Mouse (Mus musculus) lung, postnatal 0 days (tissue): ENCODE results near the gene Lpp. TPM values are rescaled to one million over a fixed set of nuclear protein-coding genes. Genes with fewer than 3 reads are reported as not detected.

Source experiments
- ATAC-seq: fragments of 200-750 bp; cut with Nextera tagmentation; 2 replicates; pipeline ENCODE4 v1.8.0; 2017; ENCODE audit warnings: moderate library complexity
- DNase-seq: peaks from one replicate; pipeline ENCODE4 v3.0.0-alpha.2; 2016; ENCODE audit warnings: low spot score
- H3K27ac ChIP-seq: fragments of 300-500 bp; sonication (generic); 2 replicates; pipeline ENCODE4 v1.5.1; 2014; ENCODE audit warnings: antibody characterized with exemption, mild to moderate bottlenecking, low read length, mixed read lengths
- H3K27me3 ChIP-seq: fragments of 300-500 bp; sonication (generic); replicated peaks from 2 replicates; pipeline ENCODE4 v1.6.1; 2014; ENCODE audit warnings: low read length, mixed read lengths; ENCODE audit not compliant: insufficient read depth
- H3K36me3 ChIP-seq: fragments of 300-500 bp; sonication (generic); 2 replicates; pipeline ENCODE4 v1.6.1; 2014; ENCODE audit warnings: low read length, mixed read lengths; ENCODE audit not compliant: insufficient read depth
- H3K4me1 ChIP-seq: fragments of 300-500 bp; sonication (generic); 2 replicates; pipeline ENCODE4 v1.6.1; 2014; ENCODE audit warnings: antibody characterized with exemption, low read depth, low read length, mixed read lengths; ENCODE audit not compliant: insufficient read depth
- H3K4me2 ChIP-seq: fragments of 300-500 bp; sonication (generic); replicated peaks from 2 replicates; pipeline ENCODE4 v1.6.1; 2014; ENCODE audit warnings: low read depth, mild to moderate bottlenecking, low read length, moderate library complexity, mixed read lengths
- H3K4me3 ChIP-seq: fragments of 300-500 bp; sonication (generic); 2 replicates; pipeline ENCODE4 v1.5.1; 2014; ENCODE audit warnings: low read depth, low read length
- H3K9ac ChIP-seq: fragments of 300-500 bp; sonication (generic); replicated peaks from 2 replicates; pipeline ENCODE4 v1.6.1; 2014; ENCODE audit warnings: low read depth, mild to moderate bottlenecking
- H3K9me3 ChIP-seq: fragments of 300-500 bp; sonication (generic); 2 replicates; pipeline ENCODE4 v1.6.1; 2016; ENCODE audit warnings: low read length, mixed read lengths
- CTCF ChIP-seq: IDR thresholded peaks from 2 replicates; pipeline ENCODE4 v1.5.1; 2016; ENCODE audit warnings: antibody characterized with exemption, mild to moderate bottlenecking
- EP300 ChIP-seq: IDR thresholded peaks from 2 replicates; pipeline ENCODE4 v1.6.1; 2016; ENCODE audit warnings: antibody characterized with exemption, mild to moderate bottlenecking, control low read depth
- WGBS: fragments of 180-500 bp; shearing (Covaris S2); extraction: QIAGEN DNeasy Blood & Tissue Kit; methylation state at CpG from one replicate; pipeline ENCODE4 v1.1.7; 2014; 5-methylcytosine and 5-hydroxymethylcytosine counted together
- polyA plus RNA-seq: library from polyadenylated mRNA; unstranded; fragments of >200 nt; fragmentation: Nextera tagmentation; extraction: Ambion mirVana; gene quantifications from 2 replicates; pipeline ENCODE4 v1.2.1, GENCODE M21; 2015

The Lpp gene
- polyA plus RNA-seq, 1 experiment from 2014 or later, result 36.8 TPM

DNA sequence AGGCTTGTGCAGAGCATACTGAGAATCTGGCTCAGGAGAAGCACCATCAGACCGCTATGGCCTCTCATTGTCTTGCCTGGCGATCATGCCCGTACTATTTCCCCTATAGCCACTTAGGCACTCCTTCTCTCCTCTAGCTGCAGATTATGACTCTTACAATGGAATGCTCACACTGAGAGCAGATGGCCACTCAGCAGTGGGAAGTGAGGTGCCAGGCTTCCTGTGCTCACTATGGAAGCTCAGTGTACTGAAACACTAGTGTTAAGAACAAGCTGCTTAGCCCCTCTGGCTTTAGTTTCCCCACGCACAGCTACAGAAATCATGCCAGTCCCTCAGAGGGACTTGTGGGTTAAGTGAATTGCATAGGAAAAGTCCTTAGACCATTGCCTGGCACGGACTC, 2.7 kb upstream of the Lpp start:
- no peak for TF ChIP-seq EP300
- no peak for TF ChIP-seq CTCF
- Histone ChIP-seq H3K9ac (no peak overlapping the region), H3K27ac (0 out of 2 replicates have a peak overlapping the region, but pooled peaks have one; percentile 26), H3K36me3 (no peaks in the 10 kb centered on the region), H3K4me1 (peaks cover 6% of the 10 kb centered on the region; the same call in 1 of the 2 replicates), H3K4me3 (no peak overlapping the region), H3K27me3 (no peaks in the 10 kb centered on the region), H3K9me3 (no peaks in the 10 kb centered on the region), H3K4me2 (no peak overlapping the region)
- DNase-seq (peak; percentile 59), ATAC-seq (no peak)
- 63% methylated on average over 5 of the region's 5 CpGs for WGBS

- Histone ChIP-seq H3K36me3 (no peaks in the 10 kb centered on the region), H3K9ac (no peak overlapping the region), H3K27ac (0 out of 2 replicates have a peak overlapping the region, but pooled peaks have one; percentile 26), H3K4me2 (no peak overlapping the region), H3K4me3 (no peak overlapping the region), H3K27me3 (no peaks in the 10 kb centered on the region), H3K4me1 (peaks cover 7% of the 10 kb centered on the region; the same call in 1 of the 2 replicates), H3K9me3 (no peaks in the 10 kb centered on the region)
- DNase-seq, result no peak
- WGBS, result 89% methylated on average over 3 of the region's 3 CpGs
- TF ChIP-seq CTCF, result no peak
- no peak for TF ChIP-seq EP300
- no peak for ATAC-seq
Measured at GRCm38 (mm10) chr16:24391111-24391510, 2.2 kb upstream of the Lpp start.

- Histone ChIP-seq H3K9ac (no peak overlapping the region), H3K4me2 (peak overlapping the region; percentile 73; the same call in 1 of the 2 replicates), H3K9me3 (no peaks in the 10 kb centered on the region), H3K4me1 (peaks cover 15% of the 10 kb centered on the region; the same call in 1 of the 2 replicates), H3K4me3 (no peak overlapping the region), H3K27ac (peak overlapping the region; percentile 100), H3K36me3 (no peaks in the 10 kb centered on the region), H3K27me3 (no peaks in the 10 kb centered on the region)
- WGBS, result 70% methylated on average over 7 of the region's 7 CpGs
- ATAC-seq, result no peak
- TF ChIP-seq CTCF (no peak), EP300 (no peak)
- DNase-seq, result no peak
Measured at GRCm38 (mm10) chr16:24391901-24392300, 1.4 kb upstream of the Lpp start.

DNA sequence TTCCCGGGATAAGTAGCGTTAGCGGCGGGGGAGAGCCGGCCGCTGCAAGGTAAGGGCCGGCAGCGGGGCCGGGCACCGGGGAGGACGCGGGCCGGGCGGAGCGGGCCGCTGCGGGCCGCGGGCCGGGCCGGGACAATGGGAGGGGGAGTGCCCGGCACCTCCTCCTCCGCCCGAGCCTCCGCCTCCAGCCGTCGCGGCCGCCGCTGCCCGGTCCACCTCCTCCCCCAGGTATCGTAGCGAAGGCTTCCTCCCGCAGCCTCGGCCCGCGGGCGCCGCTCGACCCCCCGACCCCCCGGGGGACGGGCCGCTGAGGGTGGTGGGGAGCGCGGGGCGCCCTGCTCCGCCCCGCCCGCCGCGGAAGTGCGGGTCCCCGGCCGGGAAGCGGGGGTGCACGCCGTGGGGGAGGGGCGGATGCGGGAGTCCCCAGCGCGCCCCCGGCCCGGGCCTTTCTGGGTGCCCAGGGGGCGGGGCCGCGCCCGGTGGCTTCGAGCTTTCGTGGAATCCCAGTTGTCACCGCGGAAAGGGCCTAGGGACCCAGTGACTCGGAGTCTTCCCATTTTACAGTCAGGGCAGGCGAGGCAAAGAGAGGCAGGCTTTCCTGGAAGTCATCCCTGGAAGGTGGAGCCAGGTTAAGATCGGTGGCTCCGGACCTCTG, 376 bp downstream of the Lpp start:
- TF ChIP-seq EP300 (no peak), CTCF (no peak)

DNA sequence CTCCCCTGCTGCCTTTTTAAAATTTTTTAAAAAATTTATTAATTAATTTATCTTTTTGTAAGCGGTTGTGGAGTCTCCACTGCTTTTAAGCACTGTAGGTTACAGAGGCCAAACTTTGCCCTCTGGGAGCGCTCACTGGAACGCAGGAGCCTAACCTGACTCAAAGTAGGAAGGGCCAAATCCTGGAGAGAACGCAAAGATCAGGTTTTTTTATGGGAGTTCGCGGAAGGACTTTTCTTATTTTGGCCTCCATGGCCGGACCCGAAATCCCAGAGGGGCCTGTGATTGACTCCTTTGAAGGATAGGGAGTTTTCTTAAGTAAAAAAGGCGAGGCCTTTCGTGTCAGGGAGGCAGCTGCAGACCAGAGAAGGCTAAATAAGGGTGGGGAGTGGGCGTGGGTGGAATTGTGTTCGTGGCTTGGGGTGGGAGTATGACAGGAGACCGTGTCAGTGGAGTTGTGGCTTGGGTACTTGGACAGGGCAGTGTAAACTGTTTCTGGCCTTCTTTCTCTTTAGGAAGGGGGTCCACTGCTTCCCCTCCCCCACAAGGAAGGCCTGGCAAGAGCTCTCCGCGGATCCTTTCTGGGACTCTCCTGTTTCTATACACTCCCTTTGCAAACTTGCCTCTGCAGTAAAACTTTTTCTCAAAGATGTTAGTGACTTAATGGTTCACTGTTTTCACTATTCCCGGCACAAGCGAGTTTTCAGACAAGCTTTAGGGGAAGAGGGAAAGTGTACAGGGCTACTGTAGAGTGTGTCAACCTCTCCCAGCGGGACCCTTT, 1.1 kb downstream of the Lpp start:
- ATAC-seq, result no peak

More for the DNA sequence above, 376 bp downstream of the Lpp start:
- H3K4me1 ChIP-seq, result peaks cover 29% of the 10 kb centered on the region; the same call in 1 of the 2 replicates
- peak overlapping the region; percentile 100 for H3K27ac ChIP-seq
- no peaks in the 10 kb centered on the region for H3K9me3 ChIP-seq
- H3K9ac ChIP-seq, result peak overlapping the region; percentile 98
- WGBS, result 1% methylated on average over 53 of the region's 76 CpGs
- H3K4me3 ChIP-seq, result peak overlapping the region; percentile 94
- no peaks in the 10 kb centered on the region for H3K36me3 ChIP-seq
- peak; percentile 86 for DNase-seq
- no peaks in the 10 kb centered on the region for H3K27me3 ChIP-seq
- H3K4me2 ChIP-seq, result peak overlapping the region; percentile 73
- peak; percentile 74 for ATAC-seq

GRCm38 (mm10) chr16:24395100-24395499, 1.8 kb downstream of the Lpp start:
- H3K4me2 ChIP-seq, result peak overlapping the region; percentile 73
- no peak for TF ChIP-seq CTCF
- TF ChIP-seq EP300, result no peak
- DNase-seq (peak; percentile 63), ATAC-seq (no peak)
- 48% methylated on average over 2 of the region's 2 CpGs for WGBS
- H3K36me3 ChIP-seq, result no peaks in the 10 kb centered on the region
- H3K9me3 ChIP-seq, result no peaks in the 10 kb centered on the region
- peak overlapping the region; percentile 94 for H3K4me3 ChIP-seq
- H3K27me3 ChIP-seq, result no peaks in the 10 kb centered on the region
- H3K9ac ChIP-seq, result peak overlapping the region; percentile 98; the same call in 1 of the 2 replicates
- peak overlapping the region; percentile 100 for H3K27ac ChIP-seq
- H3K4me1 ChIP-seq, result peaks cover 42% of the 10 kb centered on the region; the same call in 1 of the 2 replicates

More for the DNA sequence above, 1.1 kb downstream of the Lpp start:
- Histone ChIP-seq H3K36me3 (no peaks in the 10 kb centered on the region), H3K9me3 (no peaks in the 10 kb centered on the region), H3K27me3 (no peaks in the 10 kb centered on the region), H3K9ac (peak overlapping the region; percentile 98), H3K4me1 (peaks cover 36% of the 10 kb centered on the region; the same call in 1 of the 2 replicates), H3K4me2 (peak overlapping the region; percentile 73), H3K27ac (peak overlapping the region; percentile 100), H3K4me3 (peak overlapping the region; percentile 94)
- 6% methylated on average over 18 of the region's 18 CpGs for WGBS
- DNase-seq, result peak; percentile 69
- TF ChIP-seq CTCF, result no peak
